Mouse (Mus musculus) ovary, adult 18-20 months (tissue): Measurements from ENCODE around the gene Irak4.

ENCODE experiments used
- DNase-seq: peaks from one replicate; pipeline ENCODE4 v3.0.0; 2022; ENCODE audit warnings: low spot score, mixed read lengths

Irak4 gene

GRCm38 (mm10) chr15:94543409-94544051, at the start of gene Irak4, which contains the start of gene Pus7l:
Irak4 (plus strand) TSS chr15:94543643.
Pus7l (minus strand) TSS chr15:94543547.
- peak; percentile 89 for DNase-seq

DNA sequence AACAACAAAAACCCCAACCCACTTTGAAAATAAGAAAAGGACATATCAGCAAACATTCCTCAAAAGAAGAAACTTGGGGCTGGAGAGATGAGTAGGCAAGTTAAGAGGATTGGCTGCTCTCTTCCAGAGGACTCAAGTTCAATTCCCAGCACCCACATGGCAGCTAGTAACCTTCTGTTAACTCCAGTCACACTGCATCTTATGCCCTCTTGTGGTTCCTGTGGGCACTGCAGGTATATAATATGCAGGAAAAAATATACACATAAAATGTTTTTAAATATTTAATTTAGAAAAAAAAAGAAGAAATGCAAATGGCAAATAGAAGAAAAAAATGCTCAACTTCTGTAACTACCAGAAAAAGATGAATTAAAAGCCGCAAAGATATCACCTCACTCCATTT, 49.0 kb upstream of the Irak4 start:
- DNase-seq = no peak

- no peak for DNase-seq
Measured at GRCm38 (mm10) chr15:94495936-94496335, 47.5 kb upstream of the Irak4 start.

- no peak for DNase-seq
Measured at GRCm38 (mm10) chr15:94499260-94499659, 44.2 kb upstream of the Irak4 start.

DNA sequence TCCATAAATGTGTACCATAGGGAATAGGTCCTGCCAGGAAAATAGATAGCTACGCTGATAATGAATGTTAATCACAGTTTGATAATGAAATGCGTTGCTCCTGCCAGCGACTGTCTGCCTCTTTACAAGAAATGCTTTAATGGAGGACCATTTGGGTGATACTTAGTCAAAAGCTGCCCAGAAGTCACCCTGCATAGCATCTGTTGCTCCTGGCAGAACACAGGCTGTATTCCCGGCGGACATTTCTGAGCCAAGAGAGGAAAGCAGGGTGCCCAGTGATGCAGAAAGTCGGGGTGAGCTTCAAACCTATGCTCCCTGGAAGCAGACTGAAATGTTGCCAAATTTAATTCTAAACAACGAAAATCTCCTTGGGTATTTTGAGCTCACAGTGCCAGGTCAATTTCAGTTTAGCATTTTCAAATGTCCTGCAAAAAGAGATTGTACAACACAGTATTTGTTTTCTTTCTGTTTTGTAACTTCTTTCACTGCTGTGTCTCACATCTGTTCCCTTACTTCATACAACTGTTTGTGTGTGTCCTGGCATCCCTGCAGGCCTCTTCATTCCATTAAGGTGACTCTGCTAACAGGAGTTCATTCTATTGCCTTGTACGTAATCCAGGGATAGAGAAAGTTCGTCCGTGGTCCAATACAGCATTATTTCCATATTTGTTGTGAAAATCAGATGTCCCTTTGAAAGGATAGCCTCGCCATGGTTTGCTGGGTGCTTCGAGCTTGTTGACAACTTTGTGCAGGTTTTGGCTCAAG, 39.8 kb upstream of the Irak4 start:
- no peak for DNase-seq

DNA sequence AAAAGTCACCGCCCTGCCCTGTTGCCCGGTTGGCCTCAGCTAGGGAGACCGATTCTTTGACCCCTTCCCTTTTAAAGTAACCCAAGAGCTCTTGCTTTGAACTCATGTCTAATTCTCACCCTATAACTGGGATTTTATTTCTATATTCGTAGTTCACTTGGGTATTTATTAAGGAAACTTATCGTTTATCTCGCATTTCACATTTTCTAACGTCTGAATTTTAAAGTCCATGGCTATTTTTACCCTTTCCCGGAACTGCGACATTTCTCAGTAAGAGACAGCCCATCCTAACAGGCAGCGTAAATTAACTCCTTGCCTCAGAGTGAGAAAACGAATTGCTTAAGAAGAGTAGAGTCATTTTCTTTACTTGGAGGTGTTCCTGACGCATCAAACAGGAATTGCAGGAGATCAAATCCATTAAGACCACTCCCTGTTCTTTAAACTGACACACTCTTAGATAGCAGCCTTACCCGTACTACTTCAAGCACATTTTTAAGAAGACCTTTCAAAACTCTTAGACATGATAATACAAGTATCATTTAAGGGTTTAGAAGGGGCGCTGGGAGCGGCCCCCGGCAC, 25.4 kb upstream of the Irak4 start:
- no peak for DNase-seq

GRCm38 (mm10) chr15:94520205-94520900, 23.1 kb upstream of the Irak4 start:
- DNase-seq = no peak

DNA sequence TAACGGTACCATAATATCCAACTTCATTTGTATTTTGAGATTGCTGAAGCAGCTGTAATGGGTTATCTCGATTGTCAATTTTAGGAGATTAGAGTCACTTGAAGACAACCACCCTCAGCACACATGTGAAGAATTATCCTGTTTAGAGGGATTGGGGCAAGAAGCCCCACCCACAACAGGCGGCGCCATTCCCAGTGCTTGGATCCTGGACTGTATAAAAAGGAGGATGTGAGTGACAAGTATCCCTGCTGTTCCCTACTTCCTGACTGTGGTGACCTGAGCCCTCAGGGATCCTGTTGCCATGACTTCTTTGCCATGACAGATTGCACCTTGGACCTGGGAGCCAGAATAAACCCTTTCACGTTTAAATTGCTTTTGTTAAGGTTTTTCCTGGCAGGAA, 22.5 kb upstream of the Irak4 start:
- no peak for DNase-seq

DNA sequence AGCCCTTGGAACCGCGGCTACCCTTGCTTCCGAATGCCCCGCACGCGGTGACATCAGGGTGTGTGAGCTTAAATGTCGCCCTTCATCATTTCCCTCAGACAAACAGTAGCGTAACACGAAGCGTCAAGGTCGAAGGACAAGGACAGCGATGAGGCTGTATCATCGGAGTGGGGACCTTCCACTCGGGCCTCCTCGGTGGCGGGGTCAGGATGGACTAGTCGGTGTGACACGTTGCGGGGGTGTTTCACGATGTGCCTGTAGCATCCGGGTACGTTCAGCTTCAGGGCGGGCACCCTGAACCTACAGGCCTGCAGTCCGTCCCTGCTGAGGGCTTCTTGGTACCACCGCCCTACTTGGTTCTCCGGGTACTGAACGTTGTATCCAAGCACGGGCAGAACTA, 20.2 kb upstream of the Irak4 start:
- no peak for DNase-seq

DNA sequence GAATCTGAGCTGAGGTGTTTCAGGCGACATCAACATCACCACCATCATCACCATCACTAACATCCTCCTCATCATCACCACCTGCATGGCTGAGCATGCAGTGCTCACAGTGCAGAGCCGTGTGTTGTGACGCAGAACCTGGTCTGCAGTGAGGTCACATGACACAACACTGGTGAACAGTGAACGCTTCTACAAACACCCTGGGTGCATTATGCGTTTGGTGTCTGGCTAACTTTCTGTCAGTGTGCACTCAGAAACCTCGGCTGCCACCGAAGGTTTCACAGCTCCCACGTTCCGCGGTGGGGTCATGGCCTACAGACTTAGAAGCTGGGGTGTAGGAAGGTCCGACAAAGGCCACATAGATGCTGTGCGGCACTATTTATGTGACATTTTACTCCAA, 18.5 kb upstream of the Irak4 start:
- DNase-seq = no peak

DNA sequence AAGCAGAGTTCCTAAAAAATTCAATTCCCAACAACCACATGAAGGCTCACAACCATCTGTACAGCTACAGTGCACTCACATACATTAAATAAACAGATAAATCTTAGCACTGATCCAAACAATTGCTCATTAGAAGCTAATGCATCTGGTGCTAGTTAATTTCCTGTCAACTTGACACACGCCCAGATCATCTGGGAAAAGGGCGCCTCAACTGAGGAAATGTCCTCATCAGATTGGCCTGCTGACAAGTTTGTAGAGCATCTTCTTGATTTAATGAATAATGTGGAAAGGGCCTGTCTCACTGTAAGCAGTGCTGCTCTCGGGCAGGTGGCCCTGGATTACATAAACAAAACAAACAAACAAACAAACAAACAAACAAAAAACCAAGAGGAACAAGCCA, 12.9 kb upstream of the Irak4 start:
- DNase-seq = no peak

DNA sequence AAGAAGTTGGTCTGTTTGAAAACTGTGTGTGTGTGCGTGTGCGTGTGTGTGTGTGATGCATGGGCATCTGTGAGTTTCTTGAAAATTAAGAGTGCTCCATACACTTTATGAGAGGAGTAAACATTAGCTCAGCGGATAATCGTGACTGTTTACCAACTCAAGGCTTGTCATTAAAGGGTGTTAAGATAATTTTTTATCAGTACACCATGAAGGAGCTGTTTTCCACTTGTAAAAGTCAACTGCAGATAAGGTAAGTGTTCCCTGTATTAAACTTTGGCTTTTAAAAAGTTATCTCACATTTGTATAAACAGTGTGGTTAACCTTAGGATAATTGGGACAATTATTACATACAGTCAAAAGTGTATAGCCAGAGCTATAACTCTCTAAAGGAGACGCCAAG, 11.1 kb upstream of the Irak4 start:
- no peak for DNase-seq

DNA sequence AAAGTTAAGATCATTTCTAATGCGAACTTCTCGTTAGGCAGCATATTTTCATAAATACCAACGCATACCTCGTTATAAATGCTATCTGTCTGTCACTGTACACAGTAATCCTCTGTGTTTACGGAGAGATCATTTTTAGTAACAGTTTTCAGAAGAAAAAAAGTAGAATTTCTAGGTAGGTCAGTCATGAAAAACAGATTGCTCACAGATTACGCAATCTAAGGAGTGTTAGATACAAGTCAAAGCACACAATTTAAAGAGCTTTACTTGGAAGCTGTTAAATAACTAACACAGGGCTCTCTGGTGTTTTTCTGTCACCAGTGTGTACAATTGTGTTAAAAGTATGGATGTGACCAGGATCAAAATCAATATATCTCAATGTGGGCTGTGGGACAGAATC, 10.5 kb upstream of the Irak4 start:
- DNase-seq = no peak

DNA sequence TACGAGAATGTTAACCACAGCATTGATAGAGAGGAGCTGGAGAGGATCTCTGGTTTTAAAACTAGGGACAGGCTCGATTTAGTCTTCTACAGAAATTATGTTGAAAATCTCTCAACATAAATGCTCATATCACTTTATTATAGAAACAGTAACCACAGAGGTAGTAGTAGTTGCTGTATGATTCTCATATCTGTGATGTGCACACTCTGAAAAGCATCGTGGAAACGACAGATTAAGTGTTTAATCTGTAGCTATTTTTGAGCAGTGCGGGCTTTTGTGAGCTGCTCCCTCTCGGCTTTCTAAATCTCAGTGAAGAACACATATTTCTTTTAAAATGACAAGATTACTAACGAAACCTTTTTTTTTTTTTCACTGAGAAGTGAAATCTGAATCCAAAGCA, 7.9 kb upstream of the Irak4 start:
- DNase-seq = no peak

- no peak for DNase-seq
Measured at GRCm38 (mm10) chr15:94539296-94539695, 4.1 kb upstream of the Irak4 start.

DNA sequence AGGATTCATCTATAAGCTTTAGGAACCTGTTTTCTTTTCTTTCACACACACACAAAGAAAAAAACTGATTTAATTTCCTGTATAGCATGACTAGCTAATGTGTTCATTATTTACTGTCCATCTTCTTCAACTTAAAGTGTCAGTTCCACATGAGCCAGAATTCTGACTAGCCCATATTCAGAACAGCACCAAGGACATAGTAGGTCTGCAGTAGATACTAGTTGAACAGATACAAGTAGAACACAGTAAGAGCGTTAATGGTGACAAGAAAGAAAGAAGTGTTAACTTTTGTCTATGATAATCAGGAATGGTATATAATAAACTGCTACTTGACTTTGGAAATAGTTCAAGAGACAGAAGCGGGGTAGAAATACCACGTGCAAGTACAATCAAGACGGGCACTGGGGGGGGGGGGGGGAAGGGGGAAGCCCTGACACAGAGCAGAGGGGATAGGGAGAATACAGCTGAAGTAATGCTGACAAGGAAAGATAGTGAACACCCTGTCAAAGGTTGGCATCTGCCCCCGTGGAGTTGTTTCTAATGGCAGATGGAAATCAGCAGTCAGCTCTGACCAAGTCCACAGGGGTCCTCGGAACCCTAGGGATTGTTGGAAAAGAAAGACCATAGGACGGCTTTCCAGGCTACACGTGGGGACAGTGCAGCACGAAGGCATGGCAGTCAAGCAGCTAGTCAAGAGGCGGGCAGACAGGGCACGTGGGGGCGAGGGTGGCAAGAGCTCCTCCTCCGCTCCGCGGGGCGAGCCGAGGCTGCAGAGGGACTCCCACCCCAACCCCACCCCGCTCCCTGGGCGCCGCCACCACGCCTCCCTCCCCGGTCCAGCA, 655 bp upstream of the Irak4 start:
- DNase-seq = no peak

DNA sequence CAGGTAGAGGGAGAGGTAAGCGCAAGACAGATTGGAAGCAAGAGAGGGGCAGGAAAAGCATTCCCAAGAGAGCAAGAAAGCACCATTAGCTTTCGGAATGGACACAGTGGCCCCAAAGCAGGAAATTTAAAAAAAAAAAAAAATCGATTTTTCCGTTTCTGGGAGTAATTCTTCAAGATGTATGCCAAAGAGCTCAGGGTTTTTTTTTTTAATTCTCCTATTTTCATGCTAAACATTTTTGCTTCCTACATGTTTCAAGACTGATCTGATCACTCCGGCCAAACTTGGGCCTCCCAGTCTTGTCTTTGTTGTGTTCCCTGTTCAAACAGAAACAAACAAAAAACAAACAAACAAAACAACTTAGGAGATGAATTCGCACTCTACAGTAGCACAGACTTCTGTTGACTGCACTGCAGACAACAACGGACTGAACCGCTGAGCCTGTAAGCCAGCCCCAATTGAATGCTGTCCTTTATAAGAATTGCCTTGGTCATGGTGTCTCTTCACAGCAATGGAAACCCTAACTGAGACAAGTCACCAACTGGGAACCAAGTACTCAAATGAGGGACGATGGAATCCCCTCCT, 701 bp downstream of the Irak4 start:
- DNase-seq = no peak

DNA sequence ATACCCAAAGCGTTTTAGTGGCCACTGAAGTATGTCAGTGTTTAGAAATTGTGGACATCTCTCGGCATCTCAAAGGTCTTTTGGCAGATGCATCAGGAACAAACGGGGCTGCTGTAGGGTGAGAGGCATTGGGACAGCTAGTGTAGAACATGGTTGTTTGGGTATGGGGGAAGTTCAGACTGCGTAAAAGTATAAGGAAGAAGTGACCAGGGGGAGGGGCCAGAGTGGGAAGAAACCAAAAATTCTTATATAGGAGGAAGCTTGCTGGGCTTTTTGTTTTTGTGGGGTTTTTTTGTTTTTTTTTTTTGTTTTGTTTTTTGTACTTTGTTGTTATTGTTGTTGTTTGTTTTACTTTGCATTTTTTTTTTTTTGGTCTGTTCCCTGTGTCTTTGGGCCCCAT, 1.4 kb downstream of the Irak4 start:
- DNase-seq = no peak

DNA sequence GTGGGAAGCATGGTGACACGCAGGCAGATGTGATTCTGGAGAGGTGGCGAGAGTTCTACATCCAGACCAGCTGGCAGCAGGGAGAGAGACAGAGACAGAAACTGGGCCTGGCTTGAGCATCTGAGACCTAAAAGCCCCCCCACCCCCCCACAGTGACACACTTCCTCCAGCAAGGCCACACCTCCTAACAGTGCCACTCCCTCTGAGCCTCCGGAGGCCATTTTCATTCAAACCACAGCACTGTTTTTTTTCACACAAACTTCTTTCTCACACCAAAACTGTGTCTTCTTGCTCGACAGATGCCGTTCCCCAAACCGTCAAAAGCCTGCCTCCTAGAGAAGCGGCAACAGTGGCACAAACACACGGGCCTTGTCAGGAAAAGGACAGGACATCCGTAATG, 10.1 kb downstream of the Irak4 start:
- no peak for DNase-seq

DNA sequence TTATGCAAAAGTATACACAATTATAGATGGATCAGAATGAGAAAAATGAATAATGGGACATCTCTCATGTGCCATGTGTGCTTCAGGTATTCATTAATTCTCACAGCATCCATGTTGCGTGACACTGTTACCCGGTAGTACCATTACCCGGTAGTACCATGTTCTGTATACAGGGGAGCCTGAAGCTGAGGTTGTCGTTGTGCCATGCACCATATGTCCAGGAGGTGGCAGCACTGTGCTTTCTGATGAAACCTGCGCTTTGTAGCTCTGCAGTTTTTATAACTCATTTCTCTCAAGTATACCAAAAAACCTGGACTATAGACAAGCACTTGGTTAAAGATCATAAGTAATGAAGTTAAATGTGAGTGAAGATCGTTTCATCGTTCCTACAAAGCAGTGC, 14.0 kb downstream of the Irak4 start:
- peak; percentile 28 for DNase-seq

- no peak for DNase-seq
Measured at GRCm38 (mm10) chr15:94558895-94559656, 15.6 kb downstream of the Irak4 start.
